9 mouse cellular contexts compared by ENCODE assay signal in the genomic region with DNA sequence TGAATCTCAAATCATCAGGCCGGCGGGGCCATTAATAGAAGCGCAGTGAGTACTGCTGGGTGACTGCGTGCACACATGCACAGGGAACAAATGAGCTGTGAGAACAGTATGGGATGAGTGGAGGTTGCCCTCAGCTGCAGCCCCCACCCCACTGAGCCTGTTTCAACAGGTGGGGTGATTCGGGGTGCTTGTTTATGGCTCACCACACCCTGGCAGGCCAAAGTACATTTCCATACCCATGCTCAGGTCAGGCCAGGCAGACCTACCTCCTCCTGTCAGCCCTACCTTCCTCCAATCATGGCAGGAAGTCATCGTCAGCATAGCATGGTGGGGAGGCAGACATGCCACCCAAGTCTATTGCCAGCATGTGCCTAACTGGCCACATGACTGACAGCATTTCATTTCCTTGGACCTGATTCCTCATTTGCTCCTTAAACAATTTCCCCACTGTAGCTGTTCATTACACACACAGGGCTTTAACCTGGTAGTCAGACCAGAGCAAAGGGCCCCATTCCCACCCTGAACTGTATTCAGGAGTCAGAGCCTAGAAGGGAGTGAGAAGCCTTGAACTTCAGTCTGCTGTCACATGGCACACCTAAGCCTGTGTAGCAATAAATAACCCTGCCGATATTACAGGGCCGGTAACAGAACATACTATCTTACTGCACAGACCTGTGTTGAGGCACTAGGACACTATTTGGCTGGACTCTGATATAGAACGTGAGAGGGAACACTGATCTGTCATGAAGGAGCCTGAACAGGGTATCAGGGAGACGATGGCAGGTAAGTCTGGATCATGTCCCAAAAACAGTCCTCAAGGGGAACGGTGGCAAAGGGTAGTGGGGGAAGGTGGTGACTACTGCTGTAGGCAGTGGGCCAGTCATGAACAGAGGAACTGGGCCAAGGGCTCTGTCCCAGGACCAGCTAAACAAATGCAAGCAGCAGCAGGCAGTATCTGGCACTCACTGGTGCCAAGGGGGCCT. TPM values are rescaled to one million over a fixed set of nuclear protein-coding genes. Genes with fewer than 3 reads are reported as not detected.
A peak's percentile ranks its signal among the peaks of the same experiment; 100 is the strongest.
DNase-seq lines count a peak whose midpoint lies in the region; ATAC-seq and TF ChIP-seq lines count a peak whose summit lies in the region.
"Had no signal": no experiment of that assay in that cellular context is flagged by ENCODE, and none has a peak within 500 bp of the region (broad histone marks: within the 10 kb centered on the region; RNA-seq: fewer than 3 reads in every experiment).

A gene (plus strand): TSS at position 675 of the 983 bp plus-strand sequence.

- no peak within 1 kb of the TSS for H3K4me3 ChIP-seq in kidney, adult 2 months (ENCODE audit: insufficient read depth, low read depth, low read length)
- no peak within 1 kb of the TSS for H3K4me3 ChIP-seq in heart, embryonic 15.5 days
- H3K4me3 ChIP-seq in liver, embryonic 15.5 days (replicated peaks): no peak within 1 kb of the TSS
- no peak within 1 kb of the TSS for H3K4me3 ChIP-seq in midbrain, embryonic 10.5 days
- H3K4me3 ChIP-seq: heart, embryonic 13.5 days; lung, embryonic 15.5 days had no signal

- no peak within 1 kb of the TSS for H3K9ac ChIP-seq in heart, embryonic 15.5 days
- H3K9ac ChIP-seq in liver, embryonic 15.5 days: 0 out of 2 replicates have a peak within 1 kb of the TSS, but pooled peaks have one; percentile 9
- H3K9ac ChIP-seq: heart, embryonic 13.5 days; lung, embryonic 15.5 days had no signal

- H3K4me1 ChIP-seq in kidney, adult 2 months (ENCODE audit: control insufficient read depth, insufficient read depth, low read length): no peaks in the 10 kb centered on the region; the same call in 1 of the 2 replicates
- H3K4me1 ChIP-seq in heart, embryonic 15.5 days (replicated peaks): peaks cover 17% of the 10 kb centered on the region; the same call in 1 of the 2 replicates
- H3K4me1 ChIP-seq in liver, embryonic 15.5 days (replicated peaks): peaks cover 38% of the 10 kb centered on the region
- H3K4me1 ChIP-seq in midbrain, embryonic 10.5 days: peaks cover 16% of the 10 kb centered on the region

- TF ChIP-seq POLR2A in kidney, adult 2 months (IDR thresholded peaks at IDR 0.05; ENCODE audit: low read depth, low read length): no peak

- WGBS in kidney, adult 2 months: 56% methylated on average over 11 of the region's 11 CpGs
- WGBS in heart, embryonic 15.5 days: 64% methylated on average over 11 of the region's 11 CpGs
- WGBS in liver, embryonic 15.5 days (ENCODE audit: insufficient replicate concordance): 64% methylated on average over 11 of the region's 11 CpGs
- WGBS in midbrain, embryonic 10.5 days: 88% methylated on average over 11 of the region's 11 CpGs

- H3K27ac ChIP-seq in kidney, adult 2 months (ENCODE audit: insufficient read depth, low read depth, low read length): no peak within 1 kb of the TSS
- H3K27ac ChIP-seq in heart, embryonic 15.5 days: peak within 1 kb of the TSS; percentile 1; the same call in 1 of the 2 replicates
- H3K27ac ChIP-seq in liver, embryonic 15.5 days (replicated peaks): 0 out of 2 replicates have a peak within 1 kb of the TSS, but pooled peaks have one; percentile 8
- H3K27ac ChIP-seq in midbrain, embryonic 10.5 days (replicated peaks): no peak within 1 kb of the TSS
- H3K27ac ChIP-seq: heart, embryonic 13.5 days; lung, embryonic 15.5 days had no signal

- H3K4me2 ChIP-seq in heart, embryonic 15.5 days: no peak within 1 kb of the TSS
- H3K4me2 ChIP-seq in liver, embryonic 15.5 days: no peak within 1 kb of the TSS
- H3K4me2 ChIP-seq: heart, embryonic 13.5 days; lung, embryonic 15.5 days had no signal

- no peaks in the 10 kb centered on the region for H3K36me3 ChIP-seq in kidney, adult 2 months (ENCODE audit: control insufficient read depth, insufficient read depth, low read length)
- H3K36me3 ChIP-seq in heart, embryonic 15.5 days: peaks cover 27% of the 10 kb centered on the region
- peaks cover 34% of the 10 kb centered on the region for H3K36me3 ChIP-seq in liver, embryonic 15.5 days (replicated peaks)
- peaks cover 34% of the 10 kb centered on the region for H3K36me3 ChIP-seq in midbrain, embryonic 10.5 days

- DNase-seq in kidney, adult 2 months: peak; percentile 14
- no peak for DNase-seq in kidney, adult 18-20 months
- peak; percentile 42 to 44 for DNase-seq in cerebellum, postnatal 14 days
- no peak for DNase-seq in midbrain, embryonic 10.5 days (ENCODE audit: low spot score)

- TF ChIP-seq CTCF in kidney, adult 2 months (conservative IDR thresholded peaks at IDR 0.05; ENCODE audit: insufficient read depth, insufficient read length, low read depth, low read length): no peak

- no peaks in the 10 kb centered on the region for H3K9me3 ChIP-seq in heart, embryonic 15.5 days (replicated peaks)
- no peaks in the 10 kb centered on the region for H3K9me3 ChIP-seq in liver, embryonic 15.5 days (replicated peaks)
- no peaks in the 10 kb centered on the region for H3K9me3 ChIP-seq in midbrain, embryonic 10.5 days (replicated peaks)
- H3K9me3 ChIP-seq: heart, embryonic 13.5 days; lung, embryonic 15.5 days had no signal

- ATAC-seq in heart, embryonic 15.5 days (replicated peaks; ENCODE audit: insufficient number of reproducible peaks, insufficient read depth, low FRiP score, low read depth): no peak
- ATAC-seq in liver, embryonic 15.5 days (ENCODE audit: insufficient read depth): peak; percentile 47
- no peak for ATAC-seq in monocyte, adult 5-6 weeks (replicated peaks; ENCODE audit: insufficient number of reproducible peaks, low FRiP score, low TSS enrichment, poor library complexity, severe bottlenecking)

- no peaks in the 10 kb centered on the region for H3K27me3 ChIP-seq in kidney, adult 2 months (replicated peaks; ENCODE audit: control insufficient read depth, insufficient read depth, low read length)
- H3K27me3 ChIP-seq in heart, embryonic 15.5 days: no peaks in the 10 kb centered on the region
- H3K27me3 ChIP-seq in liver, embryonic 15.5 days: no peaks in the 10 kb centered on the region
- no peaks in the 10 kb centered on the region for H3K27me3 ChIP-seq in midbrain, embryonic 10.5 days (ENCODE audit: low read depth, poor library complexity, severe bottlenecking)
- H3K27me3 ChIP-seq: heart, embryonic 13.5 days; lung, embryonic 15.5 days had no signal

RNA-seq across cellular contexts. Expression of the gene that starts here (rescaled TPM):
- polyA plus RNA-seq in kidney, adult 2 months (2012; rRNA removed): not detected in 2 replicates
- polyA plus RNA-seq in heart, embryonic 15.5 days (2015; fragmentation: Nextera tagmentation; extraction: Ambion mirVana): 0.30 TPM in 1 of 2 replicates, not detected in the other
- 0.15 TPM in 1 of 2 replicates, not detected in the other for polyA plus RNA-seq in liver, embryonic 15.5 days (2015; fragmentation: Nextera tagmentation; extraction: Ambion mirVana)
- not detected in 3 replicates for total RNA-seq in monocyte, adult 5-6 weeks (2017)
- not detected in 2 replicates for polyA plus RNA-seq in midbrain, embryonic 10.5 days (2016; fragmentation: Nextera tagmentation; extraction: Ambion mirVana)
- polyA plus RNA-seq: heart, embryonic 13.5 days; lung, embryonic 15.5 days had no signal

Comparison
In these comparisons a context has a peak if more than half of its experiments do, and no peak if none do; other contexts are left out.
1. Peak in DNase-seq in kidney, adult 2 months; RNA of the gene not detected or under 1 TPM.
2. Peak in ATAC-seq, H3K27ac ChIP-seq and H3K9ac ChIP-seq in liver, embryonic 15.5 days; RNA of the gene not detected or under 1 TPM.
3. DNase-seq: peak in cerebellum, postnatal 14 days (2 of 2); none in kidney, adult 18-20 months (single experiment) and midbrain, embryonic 10.5 days (single experiment).